Mouse (Mus musculus): ENCODE results near the gene Spdye4a. TPM values are rescaled to one million over a fixed set of nuclear protein-coding genes. Genes with fewer than 3 reads are reported as not detected.
A peak's percentile ranks its signal among the peaks of the same experiment; 100 is the strongest.

Spdye4a gene
- polyA plus RNA-seq, 1 experiment from 2014 or later: not detected

GRCm38 (mm10) chr5:143265409-143265808 is 38.7 kb upstream of the Spdye4a start:
- ATAC-seq (ENCODE audit: low read depth): no peak
- Histone ChIP-seq H3K4me2 (ENCODE audit: low read depth, low read length) (no peak overlapping the region), H3K9me3 (ENCODE audit: control insufficient read depth, low read length) (no peaks in the 10 kb centered on the region), H3K4me3 (ENCODE audit: low read length) (no peak overlapping the region), H3K9ac (ENCODE audit: low read length) (no peak overlapping the region), H3K27ac (ENCODE audit: low read length) (no peak overlapping the region), H3K36me3 (ENCODE audit: control insufficient read depth, insufficient read depth, low read length) (peaks cover 4% of the 10 kb centered on the region; the same call in 1 of the 2 replicates), H3K27me3 (ENCODE audit: control insufficient read depth, insufficient read depth, low read depth, low read length) (no peaks in the 10 kb centered on the region), H3K4me1 (replicated peaks; ENCODE audit: control insufficient read depth, insufficient read depth, low read length) (peaks cover 6% of the 10 kb centered on the region)
- WGBS: 44% methylated on average over 1 of the region's 1 CpGs

GRCm38 (mm10) chr5:143264689-143265088 is 38.0 kb upstream of the Spdye4a start:
- no peak for ATAC-seq (ENCODE audit: low read depth)

GRCm38 (mm10) chr5:143261636-143262035 is 34.9 kb upstream of the Spdye4a start:
- H3K4me2 ChIP-seq (ENCODE audit: low read depth, low read length): no peak overlapping the region
- H3K4me1 ChIP-seq (replicated peaks; ENCODE audit: control insufficient read depth, insufficient read depth, low read length): no peaks in the 10 kb centered on the region
- no peak overlapping the region for H3K27ac ChIP-seq (ENCODE audit: low read length)
- no peak overlapping the region for H3K4me3 ChIP-seq (ENCODE audit: low read length)
- no peaks in the 10 kb centered on the region for H3K9me3 ChIP-seq (ENCODE audit: control insufficient read depth, low read length)
- no peak for ATAC-seq (ENCODE audit: low read depth)
- H3K36me3 ChIP-seq (ENCODE audit: control insufficient read depth, insufficient read depth, low read length): peaks cover 4% of the 10 kb centered on the region; the same call in 1 of the 2 replicates
- no peak overlapping the region for H3K9ac ChIP-seq (ENCODE audit: low read length)
- WGBS: 84% methylated on average over 8 of the region's 8 CpGs
- H3K27me3 ChIP-seq (ENCODE audit: control insufficient read depth, insufficient read depth, low read depth, low read length): peaks cover 3% of the 10 kb centered on the region

More at GRCm38 (mm10) chr5:143264689-143265088, 38.0 kb upstream of the Spdye4a start:
- H3K9ac ChIP-seq (ENCODE audit: low read length): no peak overlapping the region
- WGBS: 82% methylated on average over 10 of the region's 10 CpGs
- no peaks in the 10 kb centered on the region for H3K27me3 ChIP-seq (ENCODE audit: control insufficient read depth, insufficient read depth, low read depth, low read length)
- no peak overlapping the region for H3K27ac ChIP-seq (ENCODE audit: low read length)
- 0 out of 2 replicates have a peak, but pooled peaks cover 5% of the 10 kb centered on the region for H3K4me1 ChIP-seq (replicated peaks; ENCODE audit: control insufficient read depth, insufficient read depth, low read length)
- H3K4me2 ChIP-seq (ENCODE audit: low read depth, low read length): no peak overlapping the region
- no peak overlapping the region for H3K4me3 ChIP-seq (ENCODE audit: low read length)
- H3K9me3 ChIP-seq (ENCODE audit: control insufficient read depth, low read length): no peaks in the 10 kb centered on the region
- H3K36me3 ChIP-seq (ENCODE audit: control insufficient read depth, insufficient read depth, low read length): peaks cover 4% of the 10 kb centered on the region; the same call in 1 of the 2 replicates

- peaks cover 61% of the 10 kb centered on the region for H3K27me3 ChIP-seq (ENCODE audit: control insufficient read depth, insufficient read depth, low read depth, low read length)
- H3K4me3 ChIP-seq (ENCODE audit: low read length): no peak overlapping the region
- no peak overlapping the region for H3K9ac ChIP-seq (ENCODE audit: low read length)
- H3K27ac ChIP-seq (ENCODE audit: low read length): no peak overlapping the region
- WGBS: 82% methylated on average over 5 of the region's 5 CpGs
- H3K9me3 ChIP-seq (ENCODE audit: control insufficient read depth, low read length): no peaks in the 10 kb centered on the region
- no peak for ATAC-seq (ENCODE audit: low read depth)
- H3K4me2 ChIP-seq (ENCODE audit: low read depth, low read length): no peak overlapping the region
- H3K4me1 ChIP-seq (replicated peaks; ENCODE audit: control insufficient read depth, insufficient read depth, low read length): peaks cover 17% of the 10 kb centered on the region
- H3K36me3 ChIP-seq (ENCODE audit: control insufficient read depth, insufficient read depth, low read length): peaks cover under 1% of the 10 kb centered on the region; the same call in 1 of the 2 replicates
These were observed 29.1 kb upstream of the Spdye4a start for GRCm38 (mm10) chr5:143255802-143256201.

GRCm38 (mm10) chr5:143255131-143255519 is 28.4 kb upstream of the Spdye4a start:
- H3K27ac ChIP-seq (ENCODE audit: low read length): no peak overlapping the region
- H3K36me3 ChIP-seq (ENCODE audit: control insufficient read depth, insufficient read depth, low read length): no peaks in the 10 kb centered on the region; the same call in 1 of the 2 replicates
- peaks cover 61% of the 10 kb centered on the region for H3K27me3 ChIP-seq (ENCODE audit: control insufficient read depth, insufficient read depth, low read depth, low read length)
- peak overlapping the region; percentile 15; the same call in 1 of the 2 replicates for H3K4me3 ChIP-seq (ENCODE audit: low read length)
- no peak overlapping the region for H3K4me2 ChIP-seq (ENCODE audit: low read depth, low read length)
- H3K4me1 ChIP-seq (replicated peaks; ENCODE audit: control insufficient read depth, insufficient read depth, low read length): peaks cover 17% of the 10 kb centered on the region
- no peaks in the 10 kb centered on the region for H3K9me3 ChIP-seq (ENCODE audit: control insufficient read depth, low read length)
- H3K9ac ChIP-seq (ENCODE audit: low read length): no peak overlapping the region
- WGBS: 29% methylated on average over 24 of the region's 24 CpGs
- no peak for ATAC-seq (ENCODE audit: low read depth)

- Histone ChIP-seq H3K27ac (ENCODE audit: low read length) (no peak overlapping the region), H3K27me3 (ENCODE audit: control insufficient read depth, insufficient read depth, low read depth, low read length) (peaks cover 61% of the 10 kb centered on the region), H3K4me3 (ENCODE audit: low read length) (peak overlapping the region; percentile 15), H3K9ac (ENCODE audit: low read length) (no peak overlapping the region), H3K9me3 (ENCODE audit: control insufficient read depth, low read length) (no peaks in the 10 kb centered on the region), H3K4me2 (ENCODE audit: low read depth, low read length) (peak overlapping the region; percentile 70), H3K36me3 (ENCODE audit: control insufficient read depth, insufficient read depth, low read length) (no peaks in the 10 kb centered on the region; the same call in 1 of the 2 replicates), H3K4me1 (replicated peaks; ENCODE audit: control insufficient read depth, insufficient read depth, low read length) (peaks cover 17% of the 10 kb centered on the region)
- ATAC-seq (ENCODE audit: low read depth): peak; percentile 39; the same call in 1 of the 2 replicates
- WGBS: 18% methylated on average over 66 of the region's 66 CpGs
These were observed 27.9 kb upstream of the Spdye4a start for GRCm38 (mm10) chr5:143254487-143255130.

- Histone ChIP-seq H3K27ac (ENCODE audit: low read length) (no peak overlapping the region), H3K9ac (ENCODE audit: low read length) (no peak overlapping the region; the same call in 1 of the 2 replicates), H3K9me3 (ENCODE audit: control insufficient read depth, low read length) (no peaks in the 10 kb centered on the region), H3K4me2 (ENCODE audit: low read depth, low read length) (peak overlapping the region; percentile 70), H3K27me3 (ENCODE audit: control insufficient read depth, insufficient read depth, low read depth, low read length) (peaks cover 61% of the 10 kb centered on the region), H3K4me1 (replicated peaks; ENCODE audit: control insufficient read depth, insufficient read depth, low read length) (peaks cover 17% of the 10 kb centered on the region), H3K4me3 (ENCODE audit: low read length) (peak overlapping the region; percentile 45), H3K36me3 (ENCODE audit: control insufficient read depth, insufficient read depth, low read length) (no peaks in the 10 kb centered on the region; the same call in 1 of the 2 replicates)
- 5% methylated on average over 79 of the region's 81 CpGs for WGBS
- peak; percentile 21; the same call in 1 of the 2 replicates for ATAC-seq (ENCODE audit: low read depth)
These were observed 27.3 kb upstream of the Spdye4a start for GRCm38 (mm10) chr5:143253881-143254486.

- WGBS: 5% methylated on average over 96 of the region's 103 CpGs
- H3K36me3 ChIP-seq (ENCODE audit: control insufficient read depth, insufficient read depth, low read length): peaks cover 3% of the 10 kb centered on the region; the same call in 1 of the 2 replicates
- peak overlapping the region; percentile 70 for H3K4me2 ChIP-seq (ENCODE audit: low read depth, low read length)
- peaks cover 17% of the 10 kb centered on the region for H3K4me1 ChIP-seq (replicated peaks; ENCODE audit: control insufficient read depth, insufficient read depth, low read length)
- no peak overlapping the region for H3K27ac ChIP-seq (ENCODE audit: low read length)
- peaks cover 61% of the 10 kb centered on the region for H3K27me3 ChIP-seq (ENCODE audit: control insufficient read depth, insufficient read depth, low read depth, low read length)
- no peaks in the 10 kb centered on the region for H3K9me3 ChIP-seq (ENCODE audit: control insufficient read depth, low read length)
- H3K9ac ChIP-seq (ENCODE audit: low read length): no peak overlapping the region; the same call in 1 of the 2 replicates
- peak; percentile 29 for ATAC-seq (ENCODE audit: low read depth)
- peak overlapping the region; percentile 45 for H3K4me3 ChIP-seq (ENCODE audit: low read length)
These were observed 26.6 kb upstream of the Spdye4a start for GRCm38 (mm10) chr5:143253186-143253880.

- peaks cover 61% of the 10 kb centered on the region for H3K27me3 ChIP-seq (ENCODE audit: control insufficient read depth, insufficient read depth, low read depth, low read length)
- H3K27ac ChIP-seq (ENCODE audit: low read length): no peak overlapping the region
- H3K4me3 ChIP-seq (ENCODE audit: low read length): peak overlapping the region; percentile 45; the same call in 1 of the 2 replicates
- H3K4me1 ChIP-seq (replicated peaks; ENCODE audit: control insufficient read depth, insufficient read depth, low read length): peaks cover 17% of the 10 kb centered on the region
- no peak overlapping the region for H3K9ac ChIP-seq (ENCODE audit: low read length)
- H3K9me3 ChIP-seq (ENCODE audit: control insufficient read depth, low read length): no peaks in the 10 kb centered on the region
- no peak for ATAC-seq (ENCODE audit: low read depth)
- peak overlapping the region; percentile 70; the same call in 1 of the 2 replicates for H3K4me2 ChIP-seq (ENCODE audit: low read depth, low read length)
- WGBS: 24% methylated on average over 18 of the region's 18 CpGs
- peaks cover 7% of the 10 kb centered on the region for H3K36me3 ChIP-seq (ENCODE audit: control insufficient read depth, insufficient read depth, low read length)
These were observed 26.1 kb upstream of the Spdye4a start for GRCm38 (mm10) chr5:143252791-143253185.

All from lung, embryonic 16.5 days (tissue).